Mouse (Mus musculus): ENCODE results near the gene Synpo2. TPM values are rescaled to one million over a fixed set of nuclear protein-coding genes. Genes with fewer than 3 reads are reported as not detected.

Gene Synpo2
- 0.55 and 0.72 TPM in 2 replicates for polyA plus RNA-seq (2015; fragmentation: Nextera tagmentation; extraction: Ambion mirVana)

DNA sequence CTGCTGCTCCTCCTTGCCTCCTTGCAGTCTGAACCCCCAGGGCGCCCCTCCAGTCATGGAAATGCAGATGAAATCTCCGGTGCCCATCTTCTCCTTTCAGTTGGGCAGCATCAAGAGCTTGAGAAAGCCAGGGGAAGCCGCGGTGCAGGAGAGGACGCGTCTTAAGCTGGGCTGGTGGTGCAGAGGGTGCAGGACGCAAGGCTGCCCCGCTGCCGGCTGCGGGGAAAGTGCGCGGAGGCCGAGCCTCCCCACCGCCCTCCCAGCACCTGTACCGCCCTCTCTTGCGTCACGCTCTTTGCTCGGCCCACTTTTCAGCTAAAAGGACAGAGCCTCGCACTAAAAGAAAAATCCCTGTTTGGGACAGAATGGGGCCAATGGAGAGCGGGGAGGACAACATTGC, at the start of gene Synpo2:
Synpo2 (minus strand) TSS at position 229 of the 400 bp plus-strand sequence.
- 1% methylated on average over 20 of the region's 20 CpGs for WGBS
- H3K4me3 ChIP-seq: peak within 1 kb of the TSS; percentile 41
- no peaks in the 10 kb centered on the region for H3K36me3 ChIP-seq (ENCODE audit: poor library complexity, severe bottlenecking)
- ATAC-seq: peak; percentile 91
- no peaks in the 10 kb centered on the region for H3K9me3 ChIP-seq (replicated peaks)
- H3K27ac ChIP-seq: no peak within 1 kb of the TSS
- H3K9ac ChIP-seq: peak within 1 kb of the TSS; percentile 55
- H3K27me3 ChIP-seq: peaks cover 2% of the 10 kb centered on the region; the same call in 1 of the 2 replicates
- peak within 1 kb of the TSS; percentile 72 for H3K4me2 ChIP-seq
- peaks cover 20% of the 10 kb centered on the region for H3K4me1 ChIP-seq

DNA sequence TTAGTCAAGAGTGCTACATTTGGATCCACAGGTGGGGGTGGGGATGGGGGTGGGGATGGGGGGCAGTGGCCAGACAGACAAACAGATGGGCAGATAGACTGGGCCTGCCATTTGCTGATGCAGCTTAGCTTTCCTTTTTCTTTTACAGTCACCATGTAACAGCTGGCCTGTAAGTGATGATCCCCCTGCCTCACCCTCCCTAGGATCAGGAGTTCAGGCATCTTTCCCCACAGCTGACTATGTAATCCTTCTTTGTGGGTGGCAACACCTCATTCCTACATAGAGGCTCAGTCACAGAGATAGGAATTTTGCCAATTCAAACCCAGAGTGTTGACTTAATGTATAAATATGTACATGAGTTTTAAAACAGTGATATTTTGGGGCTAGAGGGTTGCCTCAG, 49.7 kb upstream of the Synpo2 start:
- Histone ChIP-seq H3K4me3 (no peak overlapping the region), H3K27ac (no peak overlapping the region), H3K36me3 (ENCODE audit: poor library complexity, severe bottlenecking) (no peaks in the 10 kb centered on the region), H3K27me3 (no peaks in the 10 kb centered on the region), H3K9me3 (replicated peaks) (no peaks in the 10 kb centered on the region; the same call in 1 of the 2 replicates), H3K9ac (no peak overlapping the region), H3K4me1 (no peaks in the 10 kb centered on the region), H3K4me2 (no peak overlapping the region)
- ATAC-seq: no peak

DNA sequence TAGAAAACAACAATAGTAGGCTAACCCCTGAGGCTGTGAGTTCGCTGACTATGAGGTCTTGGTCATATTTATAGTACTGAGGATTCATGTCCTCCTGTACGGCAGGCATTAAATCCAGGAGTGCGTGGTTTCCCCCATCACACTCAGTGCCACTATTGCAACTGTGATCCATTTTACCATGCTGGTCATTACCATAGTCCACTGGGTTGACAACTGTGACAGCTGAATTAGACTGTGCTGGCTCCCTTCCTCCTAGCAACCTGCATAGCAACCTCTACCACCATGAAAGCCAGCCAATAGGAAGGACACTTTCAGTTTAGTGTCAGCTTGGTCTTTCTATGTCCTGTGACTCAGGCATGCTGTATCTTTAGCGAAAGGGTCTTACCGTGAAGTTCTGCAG, 48.3 kb upstream of the Synpo2 start:
- Histone ChIP-seq H3K4me1 (no peaks in the 10 kb centered on the region), H3K36me3 (ENCODE audit: poor library complexity, severe bottlenecking) (no peaks in the 10 kb centered on the region), H3K9ac (no peak overlapping the region), H3K4me3 (no peak overlapping the region), H3K4me2 (no peak overlapping the region), H3K27ac (no peak overlapping the region), H3K9me3 (replicated peaks) (no peaks in the 10 kb centered on the region; the same call in 1 of the 2 replicates), H3K27me3 (no peaks in the 10 kb centered on the region)
- WGBS: 97% methylated on average over 5 of the region's 5 CpGs
- ATAC-seq: no peak

DNA sequence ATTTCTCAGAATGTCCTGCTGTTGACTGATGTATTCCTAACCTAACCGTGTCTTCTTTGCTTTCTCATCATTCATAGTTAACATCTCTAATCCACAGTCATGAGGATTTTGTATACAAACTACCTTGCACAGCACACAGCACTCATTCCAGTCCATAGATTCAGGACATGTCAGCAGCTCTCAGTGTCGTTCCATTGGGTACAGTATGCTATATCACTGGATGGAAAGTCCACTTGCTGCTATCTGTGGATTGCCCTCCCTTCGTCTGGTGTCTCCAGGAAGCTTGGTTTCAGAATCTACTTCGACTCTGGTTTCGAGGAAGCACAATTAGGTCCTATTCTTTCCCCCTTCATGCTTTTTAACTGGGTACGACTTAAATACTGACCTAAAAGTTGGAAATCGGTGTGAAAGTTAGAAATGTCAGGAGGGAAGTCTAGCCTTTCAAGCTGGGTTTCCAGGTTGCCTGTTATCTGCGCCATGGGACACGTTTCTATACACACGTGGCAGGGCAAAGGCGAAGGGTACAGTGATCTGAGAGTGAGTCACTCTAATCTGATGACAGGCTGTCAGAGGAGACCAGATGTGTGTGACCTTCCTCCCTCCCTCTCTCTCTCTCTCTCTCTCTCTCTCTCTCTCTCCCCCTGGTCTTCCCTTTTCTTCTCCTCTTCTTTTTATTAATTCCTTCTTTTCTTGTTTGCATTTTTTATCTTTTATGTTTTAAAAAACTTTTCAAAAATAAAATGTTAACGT, 47.1 kb upstream of the Synpo2 start:
- Histone ChIP-seq H3K27ac (no peak overlapping the region), H3K36me3 (ENCODE audit: poor library complexity, severe bottlenecking) (no peaks in the 10 kb centered on the region), H3K9me3 (replicated peaks) (no peaks in the 10 kb centered on the region; the same call in 1 of the 2 replicates), H3K9ac (no peak overlapping the region), H3K4me2 (no peak overlapping the region), H3K4me3 (no peak overlapping the region), H3K27me3 (no peaks in the 10 kb centered on the region), H3K4me1 (no peaks in the 10 kb centered on the region)
- ATAC-seq: no peak
- WGBS: 87% methylated on average over 12 of the region's 12 CpGs

DNA sequence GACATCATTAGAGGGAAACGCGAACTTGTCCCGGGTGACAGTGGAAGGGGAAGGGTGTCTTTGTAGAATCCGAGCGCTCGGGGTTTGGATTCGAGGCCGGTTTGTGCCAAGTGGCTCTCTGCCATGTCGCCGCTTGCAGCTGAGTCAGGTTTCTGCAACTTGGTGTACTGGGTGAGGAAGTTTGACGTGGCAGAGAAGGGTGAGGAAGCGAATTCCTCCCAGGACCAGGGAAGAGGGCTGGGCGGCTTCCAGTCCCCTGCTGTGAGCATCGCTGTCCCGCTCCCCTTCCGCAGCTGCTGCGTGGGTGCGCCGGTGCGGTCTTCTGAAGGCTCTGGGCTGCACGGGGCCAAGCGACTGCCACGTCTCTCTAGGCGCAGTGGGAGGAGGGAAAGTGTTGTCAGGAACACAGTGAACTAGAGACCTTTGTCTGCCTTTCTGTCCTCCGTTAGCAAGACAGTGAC, 31.8 kb upstream of the Synpo2 start:
- Histone ChIP-seq H3K4me3 (peak overlapping the region; percentile 59), H3K4me2 (peak overlapping the region; percentile 93), H3K27me3 (peaks cover 10% of the 10 kb centered on the region; the same call in 1 of the 2 replicates), H3K36me3 (ENCODE audit: poor library complexity, severe bottlenecking) (no peaks in the 10 kb centered on the region), H3K4me1 (peaks cover 9% of the 10 kb centered on the region; the same call in 1 of the 2 replicates), H3K9ac (peak overlapping the region; percentile 67), H3K9me3 (replicated peaks) (no peaks in the 10 kb centered on the region), H3K27ac (no peak overlapping the region)
- peak; percentile 57 for ATAC-seq
- under 1% methylated on average over 24 of the region's 25 CpGs for WGBS

DNA sequence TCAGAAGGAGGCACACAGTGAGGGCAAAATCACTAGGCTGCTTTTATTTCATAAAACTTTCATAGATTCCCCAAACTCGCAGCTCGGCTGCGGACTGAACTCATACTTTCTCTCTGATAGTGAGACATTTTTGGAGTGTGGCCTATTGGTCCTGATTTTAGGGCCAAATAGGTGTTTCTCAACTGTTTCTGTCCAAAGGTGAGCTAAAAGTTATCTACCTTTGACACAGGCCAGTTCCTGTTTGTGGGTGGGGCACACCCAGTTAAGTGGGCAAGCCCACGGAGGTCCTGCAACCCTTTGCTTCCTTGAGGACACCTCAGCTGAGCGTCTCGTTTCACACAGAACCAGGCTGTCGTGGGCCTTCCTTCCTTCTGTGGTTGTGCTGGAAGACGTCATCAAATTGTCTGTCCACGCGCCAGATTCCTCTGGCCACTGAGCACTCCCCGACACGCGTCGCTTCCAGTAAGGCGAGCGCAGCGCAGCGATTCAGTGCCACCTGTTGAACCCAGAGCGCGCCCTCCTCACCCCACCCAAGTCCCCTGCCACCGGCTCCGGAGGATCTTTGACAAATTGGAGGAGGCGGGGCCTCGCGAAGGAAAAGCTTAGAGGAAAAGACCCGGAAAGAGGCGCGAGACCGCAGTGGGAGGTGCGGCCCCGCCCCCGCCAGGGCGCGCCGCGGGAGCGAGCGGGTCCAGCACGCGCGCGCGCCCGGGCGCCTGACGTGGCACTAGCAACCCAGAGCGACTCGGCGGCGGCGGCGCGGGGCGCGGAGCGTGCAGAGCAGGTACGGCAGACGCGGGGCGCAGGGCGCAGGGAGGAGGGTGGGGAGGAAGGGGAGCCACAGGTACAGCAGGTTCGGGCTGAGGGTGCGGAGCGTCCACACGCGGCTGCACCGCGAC, 31.1 kb upstream of the Synpo2 start, which contains the start of gene Sec24d:
Sec24d (plus strand) TSS at position 703 of the 899 bp plus-strand sequence.
- Histone ChIP-seq H3K4me3 (peak within 1 kb of the TSS; percentile 59), H3K4me2 (peak within 1 kb of the TSS; percentile 93), H3K36me3 (ENCODE audit: poor library complexity, severe bottlenecking) (no peaks in the 10 kb centered on the region), H3K27ac (no peak within 1 kb of the TSS), H3K9ac (peak within 1 kb of the TSS; percentile 67), H3K4me1 (peaks cover 9% of the 10 kb centered on the region; the same call in 1 of the 2 replicates), H3K9me3 (replicated peaks) (no peaks in the 10 kb centered on the region), H3K27me3 (peaks cover 10% of the 10 kb centered on the region; the same call in 1 of the 2 replicates)
- 3% methylated on average over 67 of the region's 68 CpGs for WGBS
- ATAC-seq: peak; percentile 95

DNA sequence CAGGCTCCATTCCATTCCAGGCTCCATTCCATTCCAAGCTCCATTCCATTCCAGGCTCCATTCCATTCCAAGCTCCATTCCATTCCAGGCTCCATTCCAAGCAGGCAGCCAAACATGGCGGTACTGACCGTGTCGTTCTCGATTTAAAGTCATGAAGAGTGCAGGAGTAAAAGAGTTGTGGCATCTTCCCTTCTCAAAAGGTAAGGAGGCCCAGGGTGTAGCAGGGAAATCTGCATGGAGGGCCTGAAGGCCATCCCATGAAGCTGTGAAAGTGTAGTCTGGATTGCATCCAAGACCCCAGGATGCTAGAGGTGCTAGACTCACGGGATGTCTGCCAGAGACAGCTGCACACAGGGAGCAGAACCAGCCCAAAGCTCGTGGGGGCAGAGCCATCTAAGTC, 28.8 kb upstream of the Synpo2 start:
- WGBS: 58% methylated on average over 6 of the region's 6 CpGs
- Histone ChIP-seq H3K4me3 (no peak overlapping the region), H3K36me3 (ENCODE audit: poor library complexity, severe bottlenecking) (no peaks in the 10 kb centered on the region), H3K9ac (no peak overlapping the region), H3K27me3 (peaks cover 10% of the 10 kb centered on the region; the same call in 1 of the 2 replicates), H3K4me2 (no peak overlapping the region), H3K9me3 (replicated peaks) (no peaks in the 10 kb centered on the region), H3K27ac (no peak overlapping the region), H3K4me1 (peaks cover 9% of the 10 kb centered on the region; the same call in 1 of the 2 replicates)
- no peak for ATAC-seq

DNA sequence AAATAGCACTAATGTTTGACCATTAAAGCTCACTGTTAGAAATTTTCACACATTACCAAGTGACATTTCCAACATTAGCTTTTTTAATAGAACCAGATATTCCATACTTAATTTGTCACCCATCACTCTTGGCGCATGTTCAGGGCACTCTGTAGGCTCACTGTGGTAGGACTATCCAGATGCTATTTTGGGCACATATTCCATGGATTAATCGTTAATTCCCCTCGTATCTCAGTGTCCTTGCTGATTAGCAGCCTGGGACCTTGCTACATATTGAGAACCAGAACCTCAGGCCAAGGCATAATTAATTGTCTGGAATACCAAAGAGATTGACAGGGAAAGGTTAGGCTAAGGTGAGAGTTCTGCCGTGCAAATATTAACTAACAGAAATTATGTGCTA, 22.8 kb upstream of the Synpo2 start:
- WGBS: 61% methylated on average over 4 of the region's 4 CpGs
- no peak overlapping the region for H3K4me2 ChIP-seq

DNA sequence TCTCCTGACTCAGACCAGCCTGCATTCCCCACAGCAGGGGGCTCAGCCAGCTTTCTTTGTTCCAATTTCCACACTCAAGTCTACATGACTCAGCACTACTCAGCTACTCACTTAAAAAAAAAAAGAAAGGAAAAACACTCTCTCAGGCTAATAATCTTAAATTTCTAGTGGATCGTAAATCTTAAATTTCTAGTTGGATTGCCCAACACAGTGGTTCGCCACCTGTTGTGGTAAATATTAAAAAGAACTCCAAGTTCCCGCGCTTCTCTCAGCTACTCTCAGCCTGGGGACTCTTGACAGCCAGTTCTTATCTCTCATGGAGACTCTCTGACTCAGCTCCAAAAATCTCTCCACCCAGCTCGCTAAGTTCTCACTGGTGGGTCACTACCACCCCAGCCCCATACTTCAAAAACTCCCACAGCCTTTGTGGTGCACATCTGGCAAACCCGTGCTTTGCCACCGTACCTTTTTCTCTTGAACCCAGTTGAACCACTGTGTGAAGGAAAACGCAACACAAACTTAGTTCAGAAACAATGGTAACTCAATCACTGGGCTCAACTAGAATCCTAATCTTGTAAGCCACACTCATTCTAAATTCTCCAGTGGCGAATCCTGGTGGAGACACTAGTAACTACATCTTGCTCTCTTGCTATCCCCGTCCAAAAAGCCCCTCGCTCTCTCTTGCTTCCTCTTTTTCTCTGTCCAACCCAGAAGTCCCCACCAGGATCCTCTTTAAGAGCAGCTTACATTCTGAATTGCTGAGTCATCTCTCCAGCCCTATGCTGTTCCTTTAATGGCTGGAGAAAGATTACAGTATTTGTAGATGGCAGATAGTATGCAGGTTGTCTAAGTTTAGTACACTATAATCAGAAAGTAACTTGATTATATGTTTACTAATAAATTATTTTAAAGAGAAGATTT, 20.5 kb upstream of the Synpo2 start:
- Histone ChIP-seq H3K9ac (no peak overlapping the region), H3K4me1 (0 out of 2 replicates have a peak, but pooled peaks cover 3% of the 10 kb centered on the region), H3K9me3 (replicated peaks) (peaks cover 4% of the 10 kb centered on the region; the same call in 1 of the 2 replicates), H3K27ac (no peak overlapping the region), H3K4me2 (no peak overlapping the region), H3K4me3 (no peak overlapping the region), H3K27me3 (no peaks in the 10 kb centered on the region), H3K36me3 (ENCODE audit: poor library complexity, severe bottlenecking) (no peaks in the 10 kb centered on the region)
- no peak for ATAC-seq
- 85% methylated on average over 11 of the region's 11 CpGs for WGBS

More for the DNA sequence above, 22.8 kb upstream of the Synpo2 start:
- Histone ChIP-seq H3K9me3 (replicated peaks) (peaks cover 4% of the 10 kb centered on the region; the same call in 1 of the 2 replicates), H3K27ac (no peak overlapping the region), H3K4me3 (no peak overlapping the region), H3K36me3 (ENCODE audit: poor library complexity, severe bottlenecking) (no peaks in the 10 kb centered on the region), H3K27me3 (no peaks in the 10 kb centered on the region), H3K4me1 (0 out of 2 replicates have a peak, but pooled peaks cover 3% of the 10 kb centered on the region), H3K9ac (no peak overlapping the region)
- ATAC-seq: peak; percentile 67; the same call in 1 of the 2 replicates

DNA sequence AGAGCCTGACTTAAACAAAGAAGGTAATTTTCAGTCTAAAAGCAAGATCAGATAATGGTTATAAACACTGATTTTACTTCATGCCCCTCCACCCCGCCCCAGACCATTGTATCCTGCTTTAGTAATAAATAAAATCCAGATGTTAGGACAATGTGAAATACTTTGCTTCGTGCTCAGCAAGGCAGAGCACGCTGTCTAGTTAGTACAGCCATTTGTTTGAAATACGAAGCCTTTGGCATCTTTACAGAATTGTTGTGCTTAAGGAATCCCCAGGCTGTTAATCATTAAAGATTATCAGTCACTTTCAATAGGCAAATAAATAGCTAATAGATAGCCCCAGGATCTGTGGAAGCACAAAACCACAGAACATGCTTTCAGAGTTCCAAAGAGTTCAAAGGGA, 9.7 kb upstream of the Synpo2 start:
- no peak for ATAC-seq

DNA sequence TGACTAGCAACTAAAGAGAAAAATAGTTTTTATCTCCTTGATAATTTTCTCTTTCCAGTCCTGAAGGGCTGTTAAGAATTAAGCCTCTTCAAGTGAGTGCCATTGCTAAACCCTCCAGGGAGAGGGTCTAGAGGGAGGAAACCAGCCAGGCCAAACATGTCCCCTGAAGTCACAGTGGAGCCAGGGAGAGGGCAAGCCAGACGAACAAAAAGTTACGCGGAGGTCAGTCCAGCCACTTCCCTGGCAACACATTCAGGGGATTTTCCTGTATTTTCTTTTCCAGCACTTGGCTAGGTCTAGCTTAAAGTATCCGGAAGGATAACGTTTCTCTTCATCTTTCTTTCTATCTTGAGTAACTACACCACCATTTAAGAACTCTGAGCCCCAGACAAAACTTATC, 8.4 kb upstream of the Synpo2 start:
- no peak overlapping the region for H3K27ac ChIP-seq
- no peaks in the 10 kb centered on the region for H3K4me1 ChIP-seq
- H3K36me3 ChIP-seq (ENCODE audit: poor library complexity, severe bottlenecking): no peaks in the 10 kb centered on the region
- H3K27me3 ChIP-seq: no peaks in the 10 kb centered on the region
- no peak overlapping the region for H3K4me3 ChIP-seq
- no peaks in the 10 kb centered on the region for H3K9me3 ChIP-seq (replicated peaks)
- 78% methylated on average over 5 of the region's 5 CpGs for WGBS
- ATAC-seq: no peak
- no peak overlapping the region for H3K4me2 ChIP-seq
- H3K9ac ChIP-seq: no peak overlapping the region

More for the DNA sequence above, 9.7 kb upstream of the Synpo2 start:
- Histone ChIP-seq H3K4me3 (no peak overlapping the region), H3K27ac (no peak overlapping the region), H3K9me3 (replicated peaks) (no peaks in the 10 kb centered on the region), H3K4me1 (no peaks in the 10 kb centered on the region), H3K4me2 (no peak overlapping the region), H3K27me3 (no peaks in the 10 kb centered on the region), H3K9ac (no peak overlapping the region), H3K36me3 (ENCODE audit: poor library complexity, severe bottlenecking) (no peaks in the 10 kb centered on the region)
- WGBS: 75% methylated on average over 4 of the region's 4 CpGs
